Mouse (Mus musculus): ENCODE measurements at regions not wholly inside any gene's neighbourhood (a gene's known extent, or its start where the extent isn't known, plus 50 kb on each side); places are given as distances from the start of the nearest gene placed in this dataset.

DNA sequence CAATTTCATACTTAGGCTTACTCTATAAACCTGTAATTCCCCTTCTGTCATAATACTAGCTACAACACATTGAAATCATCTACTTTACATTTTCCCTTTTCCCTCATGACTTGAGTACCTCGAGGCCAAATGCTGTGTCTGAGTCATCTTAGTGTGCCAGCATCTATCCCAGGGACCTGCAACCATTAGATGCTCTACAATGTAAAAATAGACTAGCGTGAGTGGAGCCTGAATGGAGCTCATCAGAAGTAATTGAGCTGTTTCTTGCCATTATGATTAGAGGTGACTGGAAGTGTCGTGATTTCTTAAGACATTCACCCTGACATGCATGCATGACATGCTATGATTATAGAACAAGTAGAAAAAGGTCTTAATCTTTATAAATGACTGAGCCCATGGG lies 301.1 kb downstream of the Myh15 start:
- TF ChIP-seq CTCF (conservative IDR thresholded peaks at IDR 0.05; ENCODE audit: low read length): no peak
- no peak for TF ChIP-seq NANOG (IDR thresholded peaks at IDR 0.05; ENCODE audit: borderline replicate concordance, low read length)
- no peak for TF ChIP-seq POU5F1 (IDR thresholded peaks at IDR 0.05; ENCODE audit: borderline replicate concordance, low read length)

All from E14TG2a.4 (cell line).